21 mouse cellular contexts compared by ENCODE assay signal in the genomic region with DNA sequence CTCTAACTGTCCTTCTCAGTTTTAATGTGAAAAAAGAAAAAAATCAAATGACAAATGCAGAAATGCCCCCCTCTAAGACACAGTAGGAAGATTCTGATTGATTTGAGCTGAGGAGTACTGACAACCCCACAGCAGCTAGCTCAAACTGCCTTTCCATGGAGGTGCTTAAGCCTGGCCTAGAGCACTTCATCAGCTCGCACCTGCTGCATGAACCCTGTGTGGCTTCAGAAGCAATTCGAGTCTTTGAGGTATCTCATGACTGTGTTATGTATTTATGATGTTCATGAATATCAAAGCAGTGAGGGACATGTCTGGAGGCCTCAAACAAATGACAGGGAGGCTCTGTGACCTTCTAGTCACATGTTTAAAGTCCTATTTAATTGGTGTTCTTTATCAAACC.
"Had no signal": no experiment of that assay in that cellular context is flagged by ENCODE, and none has a peak within 500 bp of the region (broad histone marks: within the 10 kb centered on the region; RNA-seq: fewer than 3 reads in every experiment).

No protein-coding gene starts in this region.

- H3K4me1 ChIP-seq: intestine, embryonic 15.5 days; limb, embryonic 12.5 days; limb, embryonic 15.5 days; liver, embryonic 15.5 days; lung, embryonic 15.5 days; megakaryocyte, embryonic 14.5 days; neural tube, embryonic 12.5 days; neural tube, embryonic 15.5 days; stomach, embryonic 15.5 days had no signal

- H3K9me3 ChIP-seq: intestine, embryonic 15.5 days; limb, embryonic 12.5 days; limb, embryonic 15.5 days; liver, embryonic 15.5 days; lung, embryonic 15.5 days; neural tube, embryonic 12.5 days; neural tube, embryonic 15.5 days; stomach, embryonic 15.5 days had no signal

- ATAC-seq: intestine, embryonic 15.5 days had no signal

- H3K4me3 ChIP-seq: intestine, embryonic 15.5 days; limb, embryonic 12.5 days; limb, embryonic 15.5 days; liver, embryonic 15.5 days; lung, embryonic 15.5 days; megakaryocyte, embryonic 14.5 days; neural tube, embryonic 12.5 days; neural tube, embryonic 15.5 days; stomach, embryonic 15.5 days had no signal

- H3K27me3 ChIP-seq: intestine, embryonic 15.5 days; limb, embryonic 12.5 days; limb, embryonic 15.5 days; liver, embryonic 15.5 days; lung, embryonic 15.5 days; megakaryocyte, embryonic 14.5 days; neural tube, embryonic 12.5 days; neural tube, embryonic 15.5 days; stomach, embryonic 15.5 days had no signal

- H3K9ac ChIP-seq: intestine, embryonic 15.5 days; limb, embryonic 12.5 days; limb, embryonic 15.5 days; liver, embryonic 15.5 days; lung, embryonic 15.5 days; neural tube, embryonic 12.5 days; neural tube, embryonic 15.5 days; stomach, embryonic 15.5 days had no signal

- H3K4me2 ChIP-seq: intestine, embryonic 15.5 days; limb, embryonic 12.5 days; limb, embryonic 15.5 days; liver, embryonic 11.5 days; liver, embryonic 15.5 days; lung, embryonic 15.5 days; neural tube, embryonic 12.5 days; neural tube, embryonic 15.5 days; stomach, embryonic 15.5 days had no signal

- H3K36me3 ChIP-seq: intestine, embryonic 15.5 days; limb, embryonic 12.5 days; limb, embryonic 15.5 days; liver, embryonic 15.5 days; lung, embryonic 15.5 days; neural tube, embryonic 12.5 days; neural tube, embryonic 15.5 days; stomach, embryonic 15.5 days had no signal

- H3K27ac ChIP-seq: intestine, embryonic 15.5 days; limb, embryonic 12.5 days; limb, embryonic 15.5 days; liver, embryonic 15.5 days; lung, embryonic 15.5 days; neural tube, embryonic 12.5 days; neural tube, embryonic 15.5 days; stomach, embryonic 15.5 days had no signal

- DNase-seq: kidney, adult 18-20 months; kidney, adult 9 months; kidney, postnatal 14 days; kidney, postnatal 4 days; left cerebral cortex, postnatal 4 days; lung, adult 18-20 months; lung, postnatal 10 days; lung, postnatal 36 days; right cerebral cortex, postnatal 25 days; spleen, adult 18-20 months; thymus, postnatal 25 days had no signal
